17 mouse cellular contexts compared by ENCODE assay signal in the genomic region with DNA sequence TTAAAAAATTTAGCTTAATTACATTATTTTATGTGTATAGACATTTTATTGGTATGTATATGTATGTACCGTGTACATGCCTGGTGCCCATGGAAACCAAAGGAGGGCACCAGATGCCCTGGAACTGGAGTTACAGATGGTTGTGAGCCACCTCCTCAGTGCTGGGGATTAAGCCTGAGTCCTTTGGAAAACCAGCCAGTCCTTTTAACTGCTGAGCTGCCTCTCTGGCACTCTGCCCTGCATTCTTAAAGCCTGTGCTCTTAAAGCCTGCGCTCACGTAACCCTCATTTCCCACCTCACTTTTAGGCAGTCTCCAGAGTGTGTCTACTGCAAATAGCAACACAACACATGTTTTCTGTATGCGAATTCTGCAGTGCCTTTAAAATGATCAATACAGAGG. TPM values are rescaled to one million over a fixed set of nuclear protein-coding genes. Genes with fewer than 3 reads are reported as not detected.
A peak's percentile ranks its signal among the peaks of the same experiment; 100 is the strongest.
DNase-seq lines count a peak whose midpoint lies in the region; ATAC-seq and TF ChIP-seq lines count a peak whose summit lies in the region.
"Had no signal": no experiment of that assay in that cellular context is flagged by ENCODE, and none has a peak within 500 bp of the region (broad histone marks: within the 10 kb centered on the region; RNA-seq: fewer than 3 reads in every experiment).

No protein-coding gene starts in this region.

- WGBS in forebrain, embryonic 13.5 days, result 67% methylated on average over 4 of the region's 4 CpGs
- WGBS in forebrain, embryonic 11.5 days, result 91% methylated on average over 4 of the region's 4 CpGs

- H3K9me3 ChIP-seq in forebrain, embryonic 13.5 days (replicated peaks), result no peaks in the 10 kb centered on the region
- H3K9me3 ChIP-seq in forebrain, embryonic 11.5 days (ENCODE audit: control insufficient read depth, low read length), result no peaks in the 10 kb centered on the region
- H3K9me3 ChIP-seq: liver, embryonic 13.5 days; midbrain, embryonic 13.5 days had no signal

- no peaks in the 10 kb centered on the region for H3K27me3 ChIP-seq in forebrain, embryonic 13.5 days
- no peaks in the 10 kb centered on the region for H3K27me3 ChIP-seq in forebrain, embryonic 11.5 days (ENCODE audit: control insufficient read depth, insufficient read depth, low read length)
- H3K27me3 ChIP-seq: liver, embryonic 13.5 days; midbrain, embryonic 13.5 days had no signal

- no peaks in the 10 kb centered on the region for H3K36me3 ChIP-seq in forebrain, embryonic 13.5 days (ENCODE audit: poor library complexity, severe bottlenecking)
- no peaks in the 10 kb centered on the region for H3K36me3 ChIP-seq in forebrain, embryonic 11.5 days (ENCODE audit: control insufficient read depth, insufficient read depth, low read length)
- H3K36me3 ChIP-seq: liver, embryonic 13.5 days; midbrain, embryonic 13.5 days had no signal

- ATAC-seq in forebrain, embryonic 13.5 days, result peak; percentile 53; the same call in 1 of the 2 replicates
- ATAC-seq in forebrain, embryonic 11.5 days (replicated peaks; ENCODE audit: low FRiP score), result no peak
- ATAC-seq: midbrain, embryonic 13.5 days had no signal

- no peak for DNase-seq in forebrain, embryonic 11.5 days (ENCODE audit: low spot score)
- peak in 1 of 2 experiments; percentile 19 for DNase-seq in layer of hippocampus, adult 2 months (ENCODE audit: low spot score in 2 of 2)
- no peak for DNase-seq in layer of hippocampus, adult 11-12 months (ENCODE audit: low spot score)
- peak; percentile 41 for DNase-seq in right cerebral cortex, postnatal 14 days
- DNase-seq in right cerebral cortex, postnatal 4 days, result no peak
- peak; percentile 12 for DNase-seq in naive thymus-derived CD4-positive, alpha-beta T cell, adult 2 months (ENCODE audit: low read depth)
- no peak for DNase-seq in adrenal gland, adult 18-20 months (ENCODE audit: low spot score in 2 of 2)
- DNase-seq: adrenal gland, postnatal 14 days; cerebellum, adult 11 months; kidney, adult 18-20 months; kidney, postnatal 4 days; liver, embryonic 13.5 days had no signal

- no peak overlapping the region for H3K27ac ChIP-seq in forebrain, embryonic 13.5 days
- H3K27ac ChIP-seq in forebrain, embryonic 11.5 days (ENCODE audit: low read depth, low read length), result no peak overlapping the region
- peak overlapping the region; percentile 39; the same call in 1 of the 2 replicates for H3K27ac ChIP-seq in layer of hippocampus, adult 2 months
- H3K27ac ChIP-seq: hindbrain, embryonic 14.5 days; left cerebral cortex, adult 2 months; liver, embryonic 13.5 days; midbrain, embryonic 13.5 days had no signal

- TF ChIP-seq CTCF in layer of hippocampus, adult 2 months (conservative IDR thresholded peaks at IDR 0.05), result no peak

- no peak overlapping the region for H3K9ac ChIP-seq in forebrain, embryonic 13.5 days
- H3K9ac ChIP-seq in forebrain, embryonic 11.5 days (ENCODE audit: low read length), result no peak overlapping the region
- H3K9ac ChIP-seq: hindbrain, embryonic 14.5 days; liver, embryonic 13.5 days; midbrain, embryonic 13.5 days had no signal

- H3K4me3 ChIP-seq in forebrain, embryonic 13.5 days, result no peak overlapping the region
- H3K4me3 ChIP-seq in forebrain, embryonic 11.5 days (ENCODE audit: low read depth, low read length), result no peak overlapping the region
- no peak overlapping the region for H3K4me3 ChIP-seq in layer of hippocampus, adult 2 months
- H3K4me3 ChIP-seq: left cerebral cortex, adult 2 months; liver, embryonic 13.5 days; midbrain, embryonic 13.5 days had no signal

- no peak overlapping the region for H3K4me2 ChIP-seq in forebrain, embryonic 13.5 days
- no peak overlapping the region for H3K4me2 ChIP-seq in forebrain, embryonic 11.5 days (ENCODE audit: low read depth, low read length, severe bottlenecking)
- H3K4me2 ChIP-seq: hindbrain, embryonic 14.5 days; liver, embryonic 13.5 days; midbrain, embryonic 13.5 days had no signal

- H3K4me1 ChIP-seq in forebrain, embryonic 13.5 days, result no peaks in the 10 kb centered on the region
- H3K4me1 ChIP-seq in forebrain, embryonic 11.5 days (replicated peaks; ENCODE audit: control insufficient read depth, insufficient read depth, low read length), result no peaks in the 10 kb centered on the region
- H3K4me1 ChIP-seq: liver, embryonic 13.5 days; midbrain, embryonic 13.5 days had no signal

RNA-seq across cellular contexts. Expression of a gene that starts 21.9 kb away (rescaled TPM):
- not detected in 2 replicates for polyA plus RNA-seq in forebrain, embryonic 13.5 days (2015; fragmentation: Nextera tagmentation; extraction: Ambion mirVana)
- polyA plus RNA-seq in forebrain, embryonic 11.5 days (2014; fragmentation: Nextera tagmentation; extraction: Ambion mirVana), result not detected in 2 replicates
- not detected for total RNA-seq in layer of hippocampus, adult 2 months (2021)
- total RNA-seq in adrenal gland, adult 18-20 months (2021), result 1 to 10 TPM in 1 of 2 experiments, under 1 TPM in 1; 0.66 to 3.0 TPM
- polyA plus RNA-seq: hindbrain, embryonic 14.5 days; liver, embryonic 13.5 days; midbrain, embryonic 13.5 days; neural tube, embryonic 11.5 days had no signal

RNA-seq across cellular contexts. Expression of a gene that starts 23.7 kb away (rescaled TPM):
- polyA plus RNA-seq in forebrain, embryonic 13.5 days (2015; fragmentation: Nextera tagmentation; extraction: Ambion mirVana), result 0.08 TPM in 1 of 2 replicates, not detected in the other
- not detected in 2 replicates for polyA plus RNA-seq in forebrain, embryonic 11.5 days (2014; fragmentation: Nextera tagmentation; extraction: Ambion mirVana)
- total RNA-seq in layer of hippocampus, adult 2 months (2021), result not detected
- total RNA-seq in adrenal gland, adult 18-20 months (2021), result 1 to 10 TPM in 1 of 2 experiments, under 1 TPM in 1; 0.89 to 3.0 TPM
- total RNA-seq: left cerebral cortex, adult 2 months had no signal
- polyA plus RNA-seq: hindbrain, embryonic 14.5 days; midbrain, embryonic 13.5 days; neural tube, embryonic 11.5 days had no signal

RNA-seq across cellular contexts. Expression of a gene that starts 50.9 kb away (rescaled TPM):
- 0.44 and 0.93 TPM in 2 replicates for polyA plus RNA-seq in forebrain, embryonic 13.5 days (2015; fragmentation: Nextera tagmentation; extraction: Ambion mirVana)
- polyA plus RNA-seq in forebrain, embryonic 11.5 days (2014; fragmentation: Nextera tagmentation; extraction: Ambion mirVana), result not detected in 2 replicates
- not detected for total RNA-seq in layer of hippocampus, adult 2 months (2021)
- total RNA-seq in adrenal gland, adult 18-20 months (2021), result 1 to 10 TPM; 2.4 to 5.6 TPM

Comparison
In these comparisons a context has a peak if more than half of its experiments do, and no peak if none do; other contexts are left out.
1. DNase-seq: peak in right cerebral cortex, postnatal 14 days (single experiment) and naive thymus-derived CD4-positive, alpha-beta T cell, adult 2 months (single experiment); none in forebrain, embryonic 11.5 days (single experiment), layer of hippocampus, adult 11-12 months (single experiment), right cerebral cortex, postnatal 4 days (single experiment) and adrenal gland, adult 18-20 months (0 of 2).